Mouse (Mus musculus) CD4-positive helper T cell, adult 2 months (primary cell): ENCODE results near the gene Ott.
"Not testable (repeated sequence)": the region's sequence is repeated elsewhere in the genome, so short reads cannot be mapped to it uniquely, and the experiment has no call there.

Experiments
- DNase-seq: peaks from one replicate; pipeline ENCODE4 v3.0.0-alpha.2; 2012; ENCODE audit warnings: low read depth, missing footprints, low spot score

The Ott gene

GRCm38 (mm10) chrX:149073982-149074381 lies at the start of gene Ott:
Ott (plus strand) TSS chrX:149074282.
- DNase-seq: not testable (repeated sequence)
